Mouse (Mus musculus): ENCODE results near the gene Rph3al. TPM values are rescaled to one million over a fixed set of nuclear protein-coding genes. Genes with fewer than 3 reads are reported as not detected.

Rph3al gene
- total RNA-seq, 2 experiments from 2014 or later = 18.0 to 19.5 TPM

DNA sequence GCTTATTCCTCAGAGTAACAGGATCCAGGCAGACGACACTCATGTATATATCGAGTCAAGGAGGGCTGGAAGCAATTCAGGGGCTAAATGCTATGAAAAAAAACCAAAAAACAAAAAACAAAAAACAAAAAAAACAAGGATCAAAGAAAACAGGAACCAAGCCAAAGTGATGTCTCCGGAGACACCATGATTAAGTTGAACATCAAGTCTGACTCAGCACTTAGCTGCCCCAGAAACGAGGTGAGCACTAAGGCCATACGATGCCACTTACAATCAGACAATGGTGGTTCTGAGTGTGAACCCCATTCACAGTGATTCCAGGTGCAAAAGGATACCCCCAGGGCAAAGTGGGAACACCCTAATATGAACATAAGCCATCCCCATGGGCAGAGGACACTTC, 13.7 kb upstream of the Rph3al start:
- no peak for DNase-seq (ENCODE audit: low spot score in 2 of 2)

DNA sequence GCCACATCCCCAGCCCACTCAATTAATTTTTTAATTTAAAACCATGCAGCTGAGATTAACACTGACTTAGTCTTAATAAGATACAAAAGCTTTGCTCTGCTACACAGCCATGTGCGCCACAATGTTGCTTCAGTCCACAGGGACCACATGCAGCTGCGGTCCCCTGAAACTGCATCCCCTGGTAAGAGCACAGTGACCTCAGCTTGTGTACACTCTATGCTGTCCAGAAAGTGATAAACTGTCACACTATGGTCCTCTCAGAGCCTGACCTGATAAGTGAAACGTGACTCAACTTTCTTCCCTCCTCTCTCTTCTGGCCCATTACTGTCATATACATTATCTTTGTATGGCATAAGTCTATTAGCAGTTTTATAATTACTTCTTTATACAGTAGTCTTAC, 12.2 kb upstream of the Rph3al start:
- no peak for DNase-seq (ENCODE audit: low spot score in 2 of 2)

DNA sequence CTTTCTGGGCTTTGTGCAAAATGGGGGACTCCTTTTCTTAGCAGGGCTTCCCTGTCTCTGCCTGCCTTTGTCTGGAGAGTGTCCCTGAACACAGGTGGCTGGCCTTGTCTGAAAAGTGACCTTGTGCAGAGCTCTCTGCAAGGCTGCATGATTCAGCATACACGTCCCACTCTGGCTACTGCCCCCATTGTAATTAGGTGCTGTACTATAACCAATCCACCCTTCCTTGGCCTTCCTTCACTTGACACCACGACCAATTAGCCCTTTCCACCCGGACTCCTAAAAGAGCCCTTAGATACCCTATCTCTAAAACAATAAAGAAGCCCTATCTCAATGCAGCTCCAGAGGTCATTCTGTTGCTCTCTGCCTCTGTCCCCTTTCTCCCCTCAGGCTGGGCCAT, 10.6 kb upstream of the Rph3al start:
- DNase-seq (ENCODE audit: low spot score in 2 of 2) = no peak

DNA sequence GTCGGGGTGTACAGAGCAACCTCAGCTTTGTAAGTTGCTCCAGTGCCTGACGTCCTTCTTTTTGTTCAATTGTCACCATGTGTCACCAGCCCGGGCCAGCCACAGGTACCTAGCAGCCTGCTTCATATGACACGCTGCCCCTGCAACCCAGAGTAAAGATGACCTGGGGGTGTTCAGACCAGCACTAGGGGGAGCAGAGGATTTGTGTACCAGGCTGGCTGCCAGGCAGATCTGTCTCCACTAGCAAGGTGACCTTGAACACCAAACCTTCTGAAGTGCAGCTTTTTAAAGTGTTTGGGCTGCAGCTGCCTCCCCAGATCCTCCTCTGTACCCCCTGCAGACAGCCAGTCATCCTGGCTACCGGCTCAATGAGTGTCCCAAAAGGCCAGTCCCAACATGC, 9.0 kb upstream of the Rph3al start:
- DNase-seq (ENCODE audit: low spot score in 2 of 2) = no peak

DNA sequence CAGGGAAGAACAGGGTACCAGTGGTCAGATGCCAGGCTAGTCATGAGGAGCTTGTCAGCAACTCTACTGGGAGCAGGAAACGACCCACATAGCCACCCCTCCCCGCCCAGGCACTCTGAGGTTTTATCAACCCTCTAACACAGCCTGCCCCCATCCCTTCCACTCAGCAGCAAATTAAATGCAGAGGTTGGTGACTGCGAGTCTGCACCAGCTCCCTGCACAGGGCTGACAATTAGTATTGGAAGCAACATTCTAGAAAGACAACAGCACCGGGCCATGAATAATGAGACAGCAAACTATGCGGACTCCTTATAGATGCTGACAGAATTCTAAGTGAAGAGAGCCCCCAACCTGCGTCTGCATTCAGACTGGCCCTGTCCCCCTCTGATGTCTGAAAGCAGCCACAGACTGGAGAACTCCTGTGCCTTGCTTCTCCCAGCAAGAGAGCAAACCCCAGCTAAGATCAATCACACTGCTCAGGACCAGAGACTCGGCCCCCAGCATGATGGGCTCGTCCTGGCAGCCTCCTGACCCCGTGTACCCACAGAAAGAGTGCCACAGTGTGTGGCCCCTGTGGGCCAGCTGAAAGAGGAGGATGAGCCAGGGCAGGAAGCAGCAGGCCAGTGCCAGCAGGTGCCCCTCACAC, 7.7 kb upstream of the Rph3al start:
- no peak for DNase-seq (ENCODE audit: low spot score in 2 of 2)

DNA sequence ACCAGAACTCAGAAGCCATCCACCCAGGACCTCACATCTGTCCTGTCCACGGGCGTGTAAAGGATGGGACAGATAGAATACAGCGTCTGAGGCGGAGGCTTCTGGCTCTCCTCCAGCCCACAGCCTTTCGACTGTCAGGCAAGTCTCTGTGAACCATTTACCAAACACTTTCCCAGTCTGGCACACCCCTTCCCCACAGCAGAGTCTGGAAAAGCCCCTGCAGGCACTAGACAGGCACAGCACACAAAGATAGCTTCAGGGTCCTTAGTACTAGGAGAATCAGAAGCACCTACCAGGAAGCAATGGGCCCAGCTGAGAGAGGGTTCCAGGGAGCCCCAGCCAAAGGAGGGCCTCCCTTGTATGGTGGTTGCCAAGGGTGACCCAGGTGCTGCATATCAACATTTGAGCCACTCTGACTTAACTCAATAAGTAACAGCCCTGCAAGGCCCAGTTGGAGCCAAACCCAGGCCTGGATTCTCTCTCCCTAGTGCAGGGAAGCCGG, 808 bp downstream of the Rph3al start:
- DNase-seq (ENCODE audit: low spot score in 2 of 2) = no peak

DNA sequence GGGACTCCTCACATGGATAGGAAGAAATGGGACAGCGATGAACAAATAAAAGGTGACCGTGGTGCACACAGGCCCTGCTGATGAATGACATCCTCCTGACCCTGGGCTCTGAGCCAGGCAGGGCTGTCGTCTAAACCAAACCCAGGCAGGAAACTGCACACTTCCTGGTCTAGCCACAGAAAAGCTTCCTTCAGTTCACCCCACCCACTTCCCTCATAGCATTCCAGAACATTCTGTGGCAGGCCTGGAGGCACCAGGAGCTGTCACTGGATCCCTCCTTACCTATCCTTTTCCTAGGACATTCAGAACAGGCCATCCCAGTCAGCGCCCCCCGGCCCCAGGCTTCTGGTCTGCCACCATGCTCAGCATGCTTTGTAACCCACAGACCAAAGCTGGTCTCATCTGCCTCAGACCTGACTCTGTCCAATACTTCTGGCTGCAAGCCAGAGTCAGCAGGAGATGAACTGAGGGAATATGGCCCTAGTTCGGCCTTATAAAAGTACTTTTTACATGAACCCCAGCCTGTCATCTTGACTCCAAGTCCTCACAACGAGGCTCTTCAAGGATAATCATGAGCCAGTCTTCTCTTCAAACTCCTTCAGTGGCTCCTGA, 2.3 kb downstream of the Rph3al start:
- DNase-seq (ENCODE audit: low spot score in 2 of 2) = peak; percentile 28 to 66

DNA sequence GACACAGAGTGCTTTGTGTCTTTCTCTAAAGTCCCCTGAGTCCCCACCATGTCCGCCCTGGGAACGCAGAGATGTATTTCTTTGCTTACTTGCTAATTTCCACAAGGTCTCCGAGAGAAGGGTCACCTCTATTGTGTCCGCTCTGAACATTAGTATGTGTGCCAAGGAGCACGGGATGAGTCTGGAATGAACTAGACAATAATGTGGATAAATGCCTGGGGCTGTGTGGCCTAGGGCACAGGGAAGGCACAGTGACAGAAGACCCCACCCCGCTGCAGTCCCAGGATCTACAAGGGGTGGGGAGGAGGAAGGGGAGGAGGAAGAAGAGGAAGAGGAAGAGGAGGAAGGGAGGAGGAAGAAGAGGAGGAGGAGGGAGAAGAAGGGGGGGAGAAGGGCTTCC, 3.8 kb downstream of the Rph3al start:
- DNase-seq (ENCODE audit: low spot score in 2 of 2) = no peak

DNA sequence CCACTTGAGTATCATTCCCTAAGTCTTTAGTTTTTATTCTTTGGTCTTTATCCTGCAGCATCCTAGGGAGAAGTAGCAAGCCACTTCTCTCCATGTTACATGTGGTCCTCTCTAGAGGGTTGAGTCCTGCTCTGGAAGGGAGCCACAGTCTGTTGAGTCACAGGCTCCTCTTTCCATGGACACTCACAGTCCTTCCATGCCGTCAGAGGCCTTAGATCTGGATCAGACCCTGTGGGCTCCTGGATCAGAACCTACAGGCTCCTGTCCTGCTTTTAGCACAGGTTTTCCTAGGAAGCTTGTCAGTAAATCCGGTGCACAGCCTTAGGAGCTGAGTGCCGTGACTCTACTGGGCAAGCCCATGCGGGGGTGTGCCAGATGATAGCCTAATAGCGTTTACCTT, 4.9 kb downstream of the Rph3al start:
- DNase-seq (ENCODE audit: low spot score in 2 of 2) = no peak

DNA sequence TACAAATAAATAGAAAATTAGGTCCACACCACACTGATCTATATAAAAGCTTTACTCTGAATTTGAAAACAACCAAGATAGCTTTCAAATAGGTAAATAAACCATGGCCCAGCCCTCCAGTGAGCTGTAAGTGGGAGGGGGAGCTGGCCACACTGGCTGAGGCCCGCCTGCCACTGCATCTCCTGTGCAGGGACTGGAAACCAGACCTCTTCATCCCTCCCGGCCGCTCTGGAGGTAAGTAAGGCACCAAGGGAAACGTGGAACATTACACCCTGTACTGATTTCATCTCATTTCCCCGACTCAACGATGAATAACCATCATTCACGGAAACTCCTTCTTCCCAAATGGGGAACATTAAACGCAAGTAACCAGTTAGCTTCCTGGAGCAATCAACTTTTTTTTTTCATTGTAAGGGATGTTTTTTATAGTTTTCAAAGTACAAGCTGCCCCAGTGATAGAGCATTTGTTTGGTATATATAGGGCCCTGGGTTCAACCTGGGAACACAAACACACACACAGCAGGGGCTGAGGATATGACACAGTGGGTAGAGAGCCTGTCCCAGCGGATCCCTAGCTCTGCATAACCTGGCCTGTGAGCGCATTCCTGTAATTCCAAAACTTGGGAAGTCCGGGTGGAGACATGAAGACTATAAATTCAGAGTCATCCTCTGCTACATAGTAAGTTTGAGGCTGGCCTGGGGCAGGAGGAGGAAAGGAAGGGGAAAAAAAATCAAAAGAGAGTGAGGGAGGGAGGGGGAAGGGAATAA, 7.1 kb downstream of the Rph3al start:
- DNase-seq (ENCODE audit: low spot score in 2 of 2) = no peak

DNA sequence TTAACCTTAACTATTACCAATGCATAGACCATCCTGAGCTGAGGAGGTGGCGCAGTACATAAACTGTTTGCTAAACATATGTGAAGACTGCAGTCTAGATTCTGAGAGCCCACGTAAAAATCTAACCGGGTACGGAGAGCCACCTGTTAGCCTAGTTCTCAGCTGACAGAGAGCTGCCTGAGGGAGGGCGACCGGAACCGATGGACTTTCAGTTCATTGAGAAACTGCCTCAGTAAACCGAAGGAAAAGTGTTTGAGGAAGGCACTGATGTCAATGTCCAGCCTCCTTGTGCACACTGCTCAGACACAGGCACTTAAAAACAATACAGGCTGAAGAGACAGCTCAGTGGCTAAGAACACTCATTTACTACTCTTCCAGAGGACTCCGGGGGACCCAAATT, 8.0 kb downstream of the Rph3al start:
- DNase-seq (ENCODE audit: low spot score in 2 of 2) = no peak

DNA sequence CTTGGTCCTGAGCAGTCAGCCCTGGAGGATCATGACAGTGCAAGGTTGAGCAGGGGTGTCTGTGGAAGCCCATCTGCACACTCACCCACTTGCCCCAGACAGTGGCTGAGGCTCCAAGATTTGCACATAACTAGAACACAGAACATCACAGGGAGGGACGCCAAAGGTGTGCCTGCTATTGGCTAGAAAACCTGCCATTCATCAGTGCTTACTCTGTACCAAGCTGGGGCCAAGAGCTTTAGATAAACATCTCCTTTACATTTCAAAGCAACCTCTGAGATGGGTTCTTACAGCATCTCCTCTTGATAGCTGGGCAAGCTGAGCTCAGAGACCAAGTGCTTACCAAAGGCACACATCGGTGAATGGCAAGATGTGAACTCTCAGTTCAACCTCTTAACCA, 10.3 kb downstream of the Rph3al start:
- no peak for DNase-seq (ENCODE audit: low spot score in 2 of 2)

DNA sequence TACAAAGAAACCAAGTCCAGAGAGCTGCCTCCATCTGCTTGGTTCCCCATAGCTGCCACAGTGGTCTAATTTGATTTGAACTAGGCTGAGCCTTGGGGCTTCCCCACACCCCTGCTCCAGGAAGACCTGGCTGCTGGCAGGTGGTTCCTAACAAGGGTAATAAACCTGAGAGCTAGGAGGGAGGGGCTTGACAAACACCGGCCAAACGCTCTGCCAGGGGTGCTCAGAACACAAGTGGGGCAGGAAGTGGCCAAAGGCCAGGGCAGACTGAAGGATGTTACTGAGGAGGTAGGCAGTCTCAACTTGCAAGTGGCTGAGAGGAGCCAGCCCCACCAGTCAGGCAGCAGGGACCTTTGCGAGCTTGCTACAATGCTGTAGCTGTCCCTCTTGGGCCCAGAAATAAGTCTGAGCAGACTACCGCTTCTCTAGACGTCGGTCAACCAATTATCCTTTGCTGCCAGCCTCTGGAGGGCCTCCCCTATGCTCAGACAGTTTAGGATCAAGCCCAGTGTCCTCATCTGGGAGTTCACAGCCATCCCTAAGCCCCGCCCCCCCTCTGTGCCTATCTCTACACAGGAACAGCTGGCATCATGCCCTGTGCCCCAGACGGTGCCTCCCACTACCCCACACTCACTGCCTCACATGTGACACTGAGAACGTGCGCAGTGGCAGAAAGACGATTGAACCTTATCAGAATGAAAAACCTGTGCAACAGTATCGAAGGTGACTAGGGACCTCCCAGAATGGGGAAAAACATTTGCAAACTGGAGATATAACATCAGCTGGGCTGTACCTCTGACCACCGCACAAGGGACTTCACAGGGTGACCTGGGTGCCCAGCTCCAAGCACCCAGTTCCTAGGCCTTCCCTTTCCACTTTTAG, 11.6 kb downstream of the Rph3al start:
- no peak for DNase-seq (ENCODE audit: low spot score in 2 of 2)

DNA sequence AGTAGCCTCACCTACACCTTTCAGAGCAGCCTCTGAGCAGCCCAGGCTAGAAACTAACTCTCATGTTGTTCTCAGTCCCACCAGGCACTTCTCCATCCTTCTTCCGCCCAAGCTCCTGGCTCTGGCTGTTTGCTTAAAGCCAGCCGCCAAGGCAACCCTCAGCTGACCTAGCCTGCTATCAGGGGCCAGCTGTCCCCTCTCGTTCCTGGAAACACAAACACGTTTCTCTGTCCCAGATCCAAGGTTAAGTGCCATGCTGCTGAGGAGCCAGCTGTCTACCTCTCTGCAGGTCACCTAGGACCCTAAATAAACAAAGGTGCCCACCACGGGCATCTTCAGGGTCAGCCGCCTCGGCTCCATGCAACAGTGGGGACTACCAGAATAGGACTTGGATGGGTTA, 12.4 kb downstream of the Rph3al start:
- no peak for DNase-seq (ENCODE audit: low spot score in 2 of 2)

DNA sequence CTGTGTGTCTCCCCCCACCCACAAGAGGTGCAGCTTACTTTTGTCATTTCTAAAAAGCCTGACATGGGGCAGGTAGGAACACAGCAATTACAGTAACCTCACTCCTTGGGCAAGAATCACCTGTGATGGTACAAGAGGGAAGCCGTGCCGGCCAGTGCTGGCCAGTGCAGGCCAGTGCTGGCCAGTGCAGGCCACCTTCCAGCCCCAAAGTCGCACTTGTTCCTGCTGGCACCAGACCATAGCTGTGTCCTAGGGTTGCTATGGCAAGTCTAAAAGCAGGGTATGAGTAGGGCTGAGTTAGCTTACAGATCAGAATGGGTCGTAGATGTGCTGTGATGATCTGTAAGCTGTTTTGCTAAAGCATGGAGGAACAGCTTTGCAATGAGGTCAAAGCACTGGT, 15.5 kb downstream of the Rph3al start:
- DNase-seq (ENCODE audit: low spot score in 2 of 2) = no peak

DNA sequence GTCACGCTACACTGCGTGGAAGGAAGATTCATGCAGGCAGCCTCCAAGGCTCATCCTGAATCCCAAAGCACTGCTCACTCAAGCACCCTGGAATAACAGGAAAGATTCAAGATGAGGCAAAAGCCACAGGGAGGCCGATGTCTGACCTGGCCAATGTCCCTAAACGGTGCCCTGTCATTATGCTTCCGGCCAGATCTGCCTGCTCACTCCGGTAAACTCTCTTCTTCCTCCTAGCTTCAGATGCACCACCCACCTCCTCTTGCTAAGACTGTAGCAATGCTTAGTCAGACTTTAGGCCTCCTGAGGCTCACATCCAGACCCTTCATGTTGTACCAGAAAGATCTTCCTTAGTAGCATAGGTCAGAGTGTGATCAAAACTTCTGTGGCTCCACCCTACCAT, 19.1 kb downstream of the Rph3al start:
- DNase-seq (ENCODE audit: low spot score in 2 of 2) = no peak

DNA sequence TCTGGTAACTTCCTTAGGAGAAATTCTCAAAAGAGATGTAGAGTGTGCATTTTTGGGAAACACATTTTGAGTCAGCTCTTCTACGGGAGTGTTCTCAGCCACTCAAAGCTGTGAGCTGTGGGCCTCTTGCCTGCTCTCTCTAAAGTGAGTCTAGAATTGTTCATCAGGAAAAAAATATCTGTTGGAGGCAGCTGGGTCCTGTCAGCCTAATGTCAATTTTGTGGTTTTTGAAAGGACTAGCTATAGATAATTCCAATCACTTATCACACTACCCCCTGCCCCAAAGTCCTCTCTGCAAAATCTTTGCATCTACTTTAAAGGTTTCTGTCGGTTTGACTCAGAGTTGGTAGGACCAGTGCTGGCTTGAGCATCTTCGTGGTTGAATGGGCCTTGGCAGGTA, 20.9 kb downstream of the Rph3al start:
- DNase-seq (ENCODE audit: low spot score in 2 of 2) = no peak

DNA sequence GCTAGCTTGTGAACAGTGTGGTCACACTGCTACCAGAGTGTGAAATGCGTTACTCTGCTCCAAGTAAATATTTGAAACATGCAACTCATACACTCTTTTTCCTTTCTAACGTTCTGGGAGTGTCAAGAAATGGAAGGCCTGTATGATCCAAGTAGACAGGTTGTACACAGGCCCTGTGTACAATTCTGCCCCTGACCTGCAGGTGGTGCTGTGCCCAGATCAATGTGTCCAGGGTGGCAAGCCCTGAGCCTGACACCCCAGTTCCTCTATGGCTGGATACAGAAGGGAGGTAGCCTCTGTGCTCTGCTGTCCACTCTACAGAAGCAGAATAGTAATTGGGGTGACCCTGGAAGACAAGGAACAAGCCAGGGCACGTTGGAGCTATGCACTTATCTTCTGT, 24.3 kb downstream of the Rph3al start:
- DNase-seq (ENCODE audit: low spot score in 2 of 2) = peak; percentile 48 to 51

DNA sequence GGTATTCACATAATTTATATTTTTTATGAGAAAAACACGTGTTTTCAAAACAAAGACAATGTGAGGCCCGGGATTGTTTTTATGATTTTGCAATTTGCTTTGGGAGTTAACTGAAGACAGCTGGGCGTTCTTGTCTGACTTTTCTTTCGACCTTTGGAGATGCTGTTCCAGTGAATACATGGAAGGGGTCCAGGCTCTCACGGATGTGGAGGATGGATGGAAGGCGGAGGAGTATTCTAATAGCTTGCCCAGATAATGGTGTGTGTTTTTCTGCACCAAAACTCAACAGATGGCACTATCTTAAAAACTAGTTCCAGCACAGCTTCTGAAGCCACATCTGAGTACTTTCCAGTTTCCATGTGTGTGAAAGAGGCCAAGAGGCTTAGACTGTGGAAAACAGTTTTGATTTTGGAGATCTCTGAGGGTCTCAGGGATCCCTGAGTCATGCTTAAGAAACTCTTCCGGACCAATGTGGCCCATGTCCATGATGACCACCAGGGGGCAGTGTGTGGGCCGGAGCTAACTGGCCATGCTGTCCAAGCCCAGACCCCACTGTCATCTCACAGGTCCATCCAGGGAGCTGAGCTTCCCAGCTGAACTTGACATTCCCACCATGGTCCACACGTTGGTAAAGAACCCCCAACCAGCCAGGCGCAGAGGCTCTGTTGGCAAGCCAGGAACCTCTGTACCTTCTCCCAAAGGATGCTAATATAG, 25.1 kb downstream of the Rph3al start:
- peak; percentile 44 to 55 for DNase-seq (ENCODE audit: low spot score in 2 of 2)

DNA sequence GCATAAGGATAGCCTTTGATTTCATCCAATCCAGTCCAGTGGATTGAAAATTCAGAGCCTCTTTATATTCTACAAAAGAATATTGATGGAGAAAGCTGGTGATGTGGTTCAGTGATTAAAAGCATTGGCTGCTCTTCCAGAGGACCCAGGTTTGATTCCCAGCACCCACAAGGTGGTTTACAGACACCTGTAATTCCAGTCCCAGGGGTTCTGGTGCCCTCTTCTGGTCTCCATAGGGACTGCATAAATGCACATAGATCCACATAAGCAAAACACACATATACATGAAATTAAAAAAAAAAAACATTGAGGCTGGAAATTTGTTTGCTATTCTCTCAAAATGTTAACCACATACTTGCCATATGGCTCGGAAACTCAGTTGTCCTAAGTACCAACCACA, 26.3 kb downstream of the Rph3al start:
- no peak for DNase-seq (ENCODE audit: low spot score in 2 of 2)
